Mouse (Mus musculus) small intestine, adult 2 months (tissue): ENCODE data around the gene Btg2. TPM values are rescaled to one million over a fixed set of nuclear protein-coding genes. Genes with fewer than 3 reads are reported as not detected.

ENCODE experiments used
- H3K27ac ChIP-seq: fragments of 200-500 bp; 2 replicates; pipeline ENCODE4 v1.5.1; 2012; ENCODE audit warnings: low read depth, low read length, control low read depth, inconsistent platforms; ENCODE audit not compliant: insufficient read depth
- H3K27me3 ChIP-seq: fragments of 200-500 bp; 2 replicates; pipeline ENCODE4 v1.6.1; 2012; ENCODE audit warnings: mild to moderate bottlenecking, moderate library complexity, low read length, inconsistent platforms; ENCODE audit not compliant: control insufficient read depth, insufficient read depth
- H3K36me3 ChIP-seq: fragments of 200-500 bp; 2 replicates; pipeline ENCODE4 v1.6.1; 2012; ENCODE audit warnings: mild to moderate bottlenecking, low read length, control low read depth, inconsistent platforms; ENCODE audit not compliant: control insufficient read depth, insufficient read depth
- H3K4me1 ChIP-seq: fragments of 200-500 bp; 2 replicates; pipeline ENCODE4 v1.6.1; 2012; ENCODE audit warnings: low read length, inconsistent platforms, mixed read lengths; ENCODE audit not compliant: control insufficient read depth, insufficient read depth, insufficient read length
- H3K4me3 ChIP-seq: fragments of 200-500 bp; 2 replicates; pipeline ENCODE4 v1.5.1; 2012; ENCODE audit warnings: low read depth, mild to moderate bottlenecking, control low read depth, inconsistent platforms, low read length, moderate library complexity
- CTCF ChIP-seq: fragments of 200-500 bp; IDR thresholded peaks from 2 replicates; pipeline ENCODE4 v1.5.1; 2012; ENCODE audit warnings: low read depth, mild to moderate bottlenecking, control low read depth, inconsistent platforms, low read length, moderate library complexity, mixed read lengths; ENCODE audit not compliant: insufficient replicate concordance, insufficient read length; ENCODE audit errors: extremely low read depth
- POLR2A ChIP-seq: fragments of 200-500 bp; IDR thresholded peaks from 2 replicates; pipeline ENCODE4 v1.6.1; 2012; ENCODE audit warnings: low read depth, mild to moderate bottlenecking, control low read depth, inconsistent platforms, low read length, moderate library complexity
- WGBS: fragments of 180-500 bp; shearing (Covaris S2); methylation state at CpG from one replicate; pipeline ENCODE4 v1.1.7; 2018; 5-methylcytosine and 5-hydroxymethylcytosine counted together
- polyA plus RNA-seq: library from polyadenylated mRNA; depleted of rRNA; stranded (reverse); fragments of >200 nt; gene quantifications from 2 replicates; pipeline ENCODE4 v1.2.3, GENCODE M21; 2012; rRNA removed

Gene Btg2
- 18.0 and 73.7 TPM in 2 replicates for polyA plus RNA-seq

GRCm38 (mm10) chr1:134078802-134079476 lies at the start of gene Btg2:
Gene Btg2 (minus strand): TSS chr1:134079120.
- Histone ChIP-seq H3K27me3 (no peaks in the 10 kb centered on the region), H3K4me3 (peak within 1 kb of the TSS; percentile 70), H3K36me3 (peaks cover 30% of the 10 kb centered on the region), H3K4me1 (peaks cover 32% of the 10 kb centered on the region), H3K27ac (peak within 1 kb of the TSS; percentile 81)
- TF ChIP-seq CTCF (no peak), POLR2A (peak; percentile 99)
- under 1% methylated on average over 60 of the region's 62 CpGs for WGBS

GRCm38 (mm10) chr1:134122195-134122594 lies 43.3 kb upstream of the Btg2 start:
- no peaks in the 10 kb centered on the region for H3K4me1 ChIP-seq
- no peaks in the 10 kb centered on the region for H3K36me3 ChIP-seq
- no peaks in the 10 kb centered on the region; the same call in 1 of the 2 replicates for H3K27me3 ChIP-seq
- TF ChIP-seq POLR2A (no peak), CTCF (peak; percentile 59; the same call in 1 of the 2 replicates)
- H3K4me3 ChIP-seq, result no peak overlapping the region
- 52% methylated on average over 9 of the region's 9 CpGs for WGBS
- H3K27ac ChIP-seq, result no peak overlapping the region

- TF ChIP-seq POLR2A (no peak), CTCF (peak; percentile 82; the same call in 1 of the 2 replicates)
These were observed 41.3 kb upstream of the Btg2 start for GRCm38 (mm10) chr1:134120179-134120578.

GRCm38 (mm10) chr1:134117110-134117509 lies 38.2 kb upstream of the Btg2 start:
- H3K4me3 ChIP-seq, result no peak overlapping the region
- H3K36me3 ChIP-seq, result no peaks in the 10 kb centered on the region
- H3K27ac ChIP-seq, result no peak overlapping the region
- WGBS, result 52% methylated on average over 5 of the region's 5 CpGs
- TF ChIP-seq POLR2A, result no peak
- TF ChIP-seq CTCF, result no peak
- no peaks in the 10 kb centered on the region for H3K4me1 ChIP-seq
- H3K27me3 ChIP-seq, result no peaks in the 10 kb centered on the region; the same call in 1 of the 2 replicates

More at GRCm38 (mm10) chr1:134120179-134120578, 41.3 kb upstream of the Btg2 start:
- H3K27ac ChIP-seq, result no peak overlapping the region
- H3K4me1 ChIP-seq, result no peaks in the 10 kb centered on the region
- 4% methylated on average over 5 of the region's 5 CpGs for WGBS
- H3K36me3 ChIP-seq, result no peaks in the 10 kb centered on the region
- no peaks in the 10 kb centered on the region; the same call in 1 of the 2 replicates for H3K27me3 ChIP-seq
- no peak overlapping the region for H3K4me3 ChIP-seq

- H3K27me3 ChIP-seq, result no peaks in the 10 kb centered on the region
- no peak overlapping the region for H3K4me3 ChIP-seq
- 73% methylated on average over 8 of the region's 8 CpGs for WGBS
- H3K4me1 ChIP-seq, result no peaks in the 10 kb centered on the region
- no peaks in the 10 kb centered on the region for H3K36me3 ChIP-seq
- H3K27ac ChIP-seq, result no peak overlapping the region
- no peak for TF ChIP-seq POLR2A
- no peak for TF ChIP-seq CTCF
These were observed 36.5 kb upstream of the Btg2 start for GRCm38 (mm10) chr1:134115424-134115823.

GRCm38 (mm10) chr1:134114730-134115129 lies 35.8 kb upstream of the Btg2 start:
- Histone ChIP-seq H3K4me1 (no peaks in the 10 kb centered on the region), H3K36me3 (no peaks in the 10 kb centered on the region), H3K4me3 (no peak overlapping the region), H3K27ac (no peak overlapping the region), H3K27me3 (no peaks in the 10 kb centered on the region)
- no peak for TF ChIP-seq POLR2A
- TF ChIP-seq CTCF, result no peak
- WGBS, result 77% methylated on average over 13 of the region's 13 CpGs

GRCm38 (mm10) chr1:134114018-134114417 lies 35.1 kb upstream of the Btg2 start:
- H3K27ac ChIP-seq, result no peak overlapping the region
- no peaks in the 10 kb centered on the region for H3K27me3 ChIP-seq
- no peak overlapping the region for H3K4me3 ChIP-seq
- 86% methylated on average over 7 of the region's 7 CpGs for WGBS
- TF ChIP-seq POLR2A (no peak), CTCF (no peak)
- no peaks in the 10 kb centered on the region for H3K36me3 ChIP-seq
- no peaks in the 10 kb centered on the region for H3K4me1 ChIP-seq
